8 mouse cellular contexts compared by ENCODE assay signal in genomic region chr3:66986287-66986560, GRCm38 (mm10). TPM values are rescaled to one million over a fixed set of nuclear protein-coding genes. Genes with fewer than 3 reads are reported as not detected.
DNase-seq lines count a peak whose midpoint lies in the region; ATAC-seq and TF ChIP-seq lines count a peak whose summit lies in the region.

No protein-coding gene starts in this region.

- H3K36me3 ChIP-seq in embryonic facial prominence, embryonic 12.5 days = no peaks in the 10 kb centered on the region
- no peaks in the 10 kb centered on the region for H3K36me3 ChIP-seq in intestine, embryonic 15.5 days
- H3K36me3 ChIP-seq in myocyte (ENCODE audit: control insufficient read depth, insufficient read depth) = no peaks in the 10 kb centered on the region

- peak overlapping the region; percentile 80 for H3K9ac ChIP-seq in embryonic facial prominence, embryonic 12.5 days
- H3K9ac ChIP-seq in intestine, embryonic 15.5 days = peak overlapping the region; percentile 87

- peaks cover 13% of the 10 kb centered on the region; the same call in 1 of the 2 replicates for H3K4me1 ChIP-seq in embryonic facial prominence, embryonic 12.5 days
- H3K4me1 ChIP-seq in intestine, embryonic 15.5 days (replicated peaks) = peaks cover 10% of the 10 kb centered on the region

- no peak for TF ChIP-seq CTCF in layer of hippocampus, adult 2 months (conservative IDR thresholded peaks at IDR 0.05)

- peaks cover 81% of the 10 kb centered on the region for H3K79me2 ChIP-seq in myocyte (ENCODE audit: control insufficient read depth, insufficient read depth)

- no peak for DNase-seq in layer of hippocampus, adult 2 months (ENCODE audit: low spot score in 2 of 2)
- DNase-seq in layer of hippocampus, adult 8-10 months (ENCODE audit: low spot score in 2 of 2) = no peak
- no peak for DNase-seq in thymus, postnatal 0 days (ENCODE audit: low spot score)
- DNase-seq in gastrocnemius, postnatal 10 days = no peak
- DNase-seq in cerebellum, postnatal 4 days (ENCODE audit: low spot score in 2 of 2) = no peak

- peak overlapping the region; percentile 85 for H3K4me3 ChIP-seq in layer of hippocampus, adult 2 months
- H3K4me3 ChIP-seq in embryonic facial prominence, embryonic 12.5 days = peak overlapping the region; percentile 72
- H3K4me3 ChIP-seq in intestine, embryonic 15.5 days (replicated peaks) = peak overlapping the region; percentile 85
- H3K4me3 ChIP-seq in myocyte = peak overlapping the region; percentile 93

- 14% methylated on average over 1 of the region's 1 CpGs for WGBS in embryonic facial prominence, embryonic 12.5 days
- 4% methylated on average over 1 of the region's 1 CpGs for WGBS in intestine, embryonic 15.5 days

- TF ChIP-seq POLR2A in myocyte (IDR thresholded peaks at IDR 0.05; ENCODE audit: insufficient read length, low read depth) = no peak

- H3K27me3 ChIP-seq in embryonic facial prominence, embryonic 12.5 days = peaks cover 7% of the 10 kb centered on the region
- peaks cover 14% of the 10 kb centered on the region for H3K27me3 ChIP-seq in intestine, embryonic 15.5 days (replicated peaks)
- H3K27me3 ChIP-seq in myocyte (ENCODE audit: control insufficient read depth, insufficient read depth, insufficient read length) = no peaks in the 10 kb centered on the region

- peak overlapping the region; percentile 58 for H3ac ChIP-seq in myocyte (ENCODE audit: control insufficient read depth, insufficient read length)

- peak overlapping the region; percentile 63; the same call in 1 of the 2 replicates for H3K27ac ChIP-seq in layer of hippocampus, adult 2 months
- no peak overlapping the region for H3K27ac ChIP-seq in embryonic facial prominence, embryonic 12.5 days
- no peak overlapping the region for H3K27ac ChIP-seq in intestine, embryonic 15.5 days

- ATAC-seq in embryonic facial prominence, embryonic 12.5 days (ENCODE audit: insufficient number of reproducible peaks, insufficient read depth, low FRiP score, low TSS enrichment) = no peak
- ATAC-seq in intestine, embryonic 15.5 days = no peak; the same call in 1 of the 2 replicates

- H3K9me3 ChIP-seq in embryonic facial prominence, embryonic 12.5 days = no peaks in the 10 kb centered on the region
- H3K9me3 ChIP-seq in intestine, embryonic 15.5 days = no peaks in the 10 kb centered on the region

- H3K4me2 ChIP-seq in embryonic facial prominence, embryonic 12.5 days (replicated peaks) = peak overlapping the region; percentile 69
- peak overlapping the region; percentile 62 for H3K4me2 ChIP-seq in intestine, embryonic 15.5 days (replicated peaks)
- peak overlapping the region; percentile 71 for H3K4me2 ChIP-seq in myocyte (ENCODE audit: low read depth)

TF ChIP-seq in myocyte, 11 proteins besides CTCF, POLR2A, EP300 and RAD21:
- TF ChIP-seq USF1 (IDR thresholded peaks at IDR 0.05; ENCODE audit: low read depth) = peak; percentile 39
- no peak for TF ChIP-seq TCF3 (IDR thresholded peaks at IDR 0.05; ENCODE audit: insufficient read length, low read depth)

RNA-seq across cellular contexts. Expression of gene Shox2, which starts 4.7 kb away (rescaled TPM):
- total RNA-seq in layer of hippocampus, adult 2 months (2021) = under 1 TPM in 1 of 2 experiments, not detected in 1; 0.87 TPM
- under 1 TPM in 1 of 4 experiments, not detected in 3; 0.27 TPM for total RNA-seq in layer of hippocampus, adult 8-10 months (2022)
- polyA plus RNA-seq in embryonic facial prominence, embryonic 12.5 days (2016; fragmentation: Nextera tagmentation; extraction: Ambion mirVana) = 31.6 and 38.4 TPM in 2 replicates
- 0.24 and 0.44 TPM in 2 replicates for polyA plus RNA-seq in intestine, embryonic 15.5 days (2015; fragmentation: Nextera tagmentation; extraction: Ambion mirVana)
- 14.9 TPM for polyA plus RNA-seq in myocyte (2012; fragmentation: generic; extraction: Trizol)
- 0.13 and 0.16 TPM in 2 replicates for polyA plus RNA-seq in thymus, postnatal 0 days (2015; fragmentation: Nextera tagmentation; extraction: Ambion mirVana)
- 1 to 10 TPM; 5.1 to 8.5 TPM for total RNA-seq in gastrocnemius, postnatal 10 days (2021)

RNA-seq across cellular contexts. Expression of gene Rsrc1, which starts 5.0 kb away (rescaled TPM):
- 10 to 100 TPM; 40.2 to 41.5 TPM for total RNA-seq in layer of hippocampus, adult 2 months (2021)
- total RNA-seq in layer of hippocampus, adult 8-10 months (2022) = 10 to 100 TPM; 40.1 to 43.4 (median 41.8) TPM
- polyA plus RNA-seq in embryonic facial prominence, embryonic 12.5 days (2016; fragmentation: Nextera tagmentation; extraction: Ambion mirVana) = 47.3 and 48.2 TPM in 2 replicates
- polyA plus RNA-seq in intestine, embryonic 15.5 days (2015; fragmentation: Nextera tagmentation; extraction: Ambion mirVana) = 22.1 and 23.6 TPM in 2 replicates
- 12.9 TPM for polyA plus RNA-seq in myocyte (2012; fragmentation: generic; extraction: Trizol)
- polyA plus RNA-seq in thymus, postnatal 0 days (2015; fragmentation: Nextera tagmentation; extraction: Ambion mirVana) = 25.3 and 31.9 TPM in 2 replicates
- total RNA-seq in gastrocnemius, postnatal 10 days (2021) = 10 to 100 TPM; 21.9 to 22.8 TPM

Comparison
In these comparisons a context has a peak if more than half of its experiments do, and no peak if none do; other contexts are left out.
1. RNA of gene Shox2, which starts 4.7 kb away (polyA plus RNA-seq): 31.6 to 38.4 TPM in embryonic facial prominence, embryonic 12.5 days and 14.9 TPM in myocyte (single experiment); 0.24 to 0.44 TPM in intestine, embryonic 15.5 days and 0.13 to 0.16 TPM in thymus, postnatal 0 days; every median in the first group is over 10 times any median in the second.
2. Peak in every context shown above with its lines, with median percentiles within 50 percentile points of each other: H3K4me3 ChIP-seq and H3K4me2 ChIP-seq.